Mouse (Mus musculus) 416B (cell line): ENCODE data around the gene Dapp1.

ENCODE experiments used
- DNase-seq: peaks from one replicate; pipeline ENCODE4 v3.0.0; 2011; ENCODE audit warnings: low read depth

Dapp1 gene

DNA sequence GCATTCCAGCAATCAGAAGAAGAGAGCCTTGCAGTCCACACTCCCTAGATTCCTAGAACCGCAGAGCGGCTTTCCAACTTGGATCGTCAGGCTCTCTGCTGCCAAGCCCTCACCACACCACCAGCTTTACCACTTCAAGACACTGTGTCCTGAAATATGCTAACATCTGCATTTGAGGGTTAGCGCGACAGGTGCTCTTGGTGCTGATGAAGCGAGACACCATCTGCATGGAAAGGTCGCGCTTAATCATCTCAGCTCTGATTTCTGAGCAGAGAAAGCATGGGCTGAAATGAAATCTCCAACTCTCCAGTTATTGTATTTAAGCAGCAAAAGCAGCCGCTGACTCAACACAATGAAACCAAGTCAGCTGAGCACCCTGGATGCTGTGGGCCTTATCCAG, 8.1 kb upstream of the Dapp1 start:
- no peak for DNase-seq

DNA sequence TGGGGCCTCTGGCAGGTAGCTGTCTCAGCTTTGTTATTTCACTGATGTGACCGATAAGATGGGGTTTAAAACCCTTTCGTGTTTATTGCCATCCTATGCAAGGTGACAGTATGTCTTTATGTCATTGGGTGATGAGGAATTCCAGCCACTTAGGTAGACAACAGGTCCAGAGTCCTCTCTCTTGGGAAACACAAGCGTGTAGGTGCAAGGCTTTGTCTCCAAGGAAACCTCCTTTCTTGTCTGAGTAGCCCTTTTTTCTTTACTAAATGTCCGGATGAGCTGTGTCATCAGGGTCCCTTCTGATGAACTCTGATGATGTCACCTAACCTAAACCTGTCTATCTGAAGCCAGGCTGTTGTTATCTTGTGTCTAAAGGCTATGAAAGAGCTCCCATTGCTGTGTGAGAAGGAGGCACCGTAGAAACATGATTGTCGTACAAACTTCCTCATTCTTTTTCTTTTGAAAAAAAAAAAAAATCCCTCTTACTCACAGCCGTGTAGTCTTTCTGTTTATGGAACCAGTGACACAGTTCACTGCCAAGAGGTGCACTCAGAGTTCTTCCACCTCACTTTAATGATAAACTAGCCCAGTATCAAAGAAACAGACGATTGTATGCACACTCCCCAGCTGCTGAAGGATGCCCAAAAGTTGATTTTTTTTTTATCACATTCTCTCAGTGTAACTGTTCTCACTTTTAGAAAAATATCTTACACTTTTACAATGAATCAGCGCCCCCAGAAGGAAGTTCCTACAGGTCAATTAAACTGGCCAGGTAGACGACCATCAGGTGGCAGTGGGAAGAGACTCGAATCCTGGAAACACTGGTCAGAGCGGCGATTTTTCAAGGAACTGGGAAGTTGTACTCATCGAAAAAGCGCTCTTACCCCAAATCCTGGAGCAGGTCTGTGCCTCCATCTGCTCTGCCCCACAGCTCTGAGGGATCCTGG, 637 bp downstream of the Dapp1 start:
- DNase-seq: peak; percentile 75

DNA sequence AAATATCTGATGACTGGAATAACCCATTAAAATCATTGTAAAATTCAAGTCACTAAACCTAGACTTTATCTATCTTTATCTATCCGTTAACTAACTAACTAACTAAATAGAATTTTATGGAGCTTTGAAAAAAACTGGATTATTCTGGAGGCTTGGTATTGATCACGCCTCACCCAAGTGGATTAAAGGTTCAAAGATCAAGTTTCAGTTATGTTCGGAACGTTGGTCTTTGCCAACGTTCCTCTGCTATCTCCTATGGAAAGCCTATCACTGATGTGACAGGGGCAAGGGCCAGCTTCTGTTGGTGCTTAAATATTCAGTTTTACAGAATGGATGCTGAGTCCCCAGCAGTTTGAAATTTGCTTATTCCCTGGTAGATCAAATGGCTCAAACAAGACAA, 3.1 kb downstream of the Dapp1 start:
- no peak for DNase-seq

DNA sequence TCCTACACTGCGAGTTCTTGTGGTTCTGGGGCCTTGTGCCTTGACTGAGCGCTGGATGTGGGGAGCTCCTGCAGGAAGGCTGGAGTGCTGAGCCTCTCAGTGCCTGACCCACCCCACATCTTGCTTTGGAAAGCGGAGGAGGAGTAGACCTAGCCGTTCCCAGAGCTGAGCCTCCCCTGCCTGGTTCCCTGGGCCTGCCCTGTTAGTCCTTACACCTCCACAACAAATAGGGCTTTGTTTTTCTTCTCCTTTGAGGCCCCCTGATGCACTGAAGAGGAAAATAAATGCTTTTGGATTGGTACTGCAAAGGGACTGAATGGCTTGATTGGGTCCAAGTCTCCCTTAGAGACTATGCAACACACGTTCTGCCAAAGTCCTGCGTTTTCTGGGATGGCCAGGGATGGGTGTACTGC, 3.7 kb downstream of the Dapp1 start:
- DNase-seq: no peak

- DNase-seq: peak; percentile 28
These were observed 4.3 kb downstream of the Dapp1 start for GRCm38 (mm10) chr3:137976943-137977628.

DNA sequence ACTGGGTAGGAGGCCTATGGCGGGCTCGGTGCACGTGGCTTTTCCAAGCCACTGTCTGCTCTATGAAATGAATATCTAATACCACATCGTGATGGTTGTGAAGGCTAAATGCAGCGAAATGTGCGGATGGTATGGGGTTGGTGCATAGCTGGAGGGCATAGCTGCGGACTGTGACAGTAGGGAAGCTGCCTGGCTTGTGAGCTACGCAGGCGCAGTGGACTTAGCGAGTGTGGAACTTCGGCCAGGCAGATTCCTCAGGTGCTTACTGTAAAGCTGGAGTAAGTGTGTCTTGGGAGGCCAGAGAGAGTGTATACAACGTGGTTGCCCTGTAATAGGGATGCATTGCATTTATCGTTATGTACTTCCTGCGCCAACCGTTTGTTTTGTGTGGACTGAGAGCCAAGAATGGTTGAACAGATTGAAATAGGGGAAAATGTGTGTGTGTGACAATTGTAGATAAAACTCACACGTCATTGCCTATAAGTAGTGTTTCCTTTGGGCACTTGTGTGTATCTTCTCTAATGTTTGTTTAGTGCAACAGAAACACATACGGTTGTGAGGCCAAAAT, 5.4 kb downstream of the Dapp1 start:
- peak; percentile 23 for DNase-seq

DNA sequence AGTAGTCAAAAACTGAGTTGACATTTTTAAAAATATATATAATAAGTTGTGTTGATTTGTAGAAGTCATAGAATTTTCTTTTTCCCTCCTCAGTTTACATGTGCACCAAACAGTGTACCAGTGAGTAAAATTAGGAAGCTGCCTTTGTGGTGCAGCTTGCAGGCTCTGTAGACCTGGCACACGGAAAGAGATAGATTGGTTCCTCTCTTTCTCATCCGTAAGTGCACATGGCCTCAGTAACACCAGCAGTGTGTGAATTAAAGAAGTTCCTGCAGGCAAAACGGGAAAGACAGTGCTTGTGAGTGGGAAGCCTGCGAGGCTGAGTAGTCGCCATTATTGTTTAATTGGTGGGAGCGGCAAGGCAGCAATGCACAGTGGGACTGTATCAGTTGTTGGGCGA, 5.9 kb downstream of the Dapp1 start:
- DNase-seq: no peak

DNA sequence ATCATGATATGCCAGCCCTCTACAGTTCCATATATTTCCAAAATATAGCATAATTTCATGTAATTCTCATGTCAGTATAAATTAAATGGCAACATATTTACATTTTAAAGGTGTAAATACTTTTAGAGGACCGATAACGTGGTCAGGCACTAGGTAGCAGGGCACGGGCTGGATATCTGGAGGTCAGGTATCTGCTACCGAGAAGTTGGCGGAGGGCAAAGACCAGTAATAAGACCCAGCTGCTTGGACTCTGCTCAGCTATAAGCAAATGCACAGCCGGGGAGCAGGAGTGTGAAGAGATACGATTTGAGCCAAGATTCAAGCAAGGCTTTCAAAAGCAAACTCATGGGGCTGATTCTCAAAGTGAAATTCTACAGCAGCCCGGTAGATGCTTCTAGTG, 7.0 kb downstream of the Dapp1 start:
- DNase-seq: no peak

DNA sequence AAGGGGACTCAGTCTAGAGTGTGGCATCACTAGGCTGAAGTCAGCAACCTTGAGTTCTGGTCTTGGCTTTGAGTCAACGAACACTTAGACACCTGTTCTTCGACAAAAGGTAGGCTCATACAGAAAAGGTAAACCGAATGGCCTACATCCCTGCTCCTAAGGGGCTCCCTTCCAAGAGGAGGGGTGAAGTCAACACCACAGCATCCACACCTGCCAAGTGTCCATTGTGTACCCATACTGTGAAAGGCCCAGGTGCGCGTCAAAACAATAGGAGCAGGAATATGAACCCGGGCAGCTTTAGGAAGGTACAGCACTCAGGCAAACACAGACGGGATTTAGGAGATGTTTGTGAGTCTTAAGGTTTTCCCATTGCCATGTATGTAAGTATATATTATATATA, 8.4 kb downstream of the Dapp1 start:
- no peak for DNase-seq

DNA sequence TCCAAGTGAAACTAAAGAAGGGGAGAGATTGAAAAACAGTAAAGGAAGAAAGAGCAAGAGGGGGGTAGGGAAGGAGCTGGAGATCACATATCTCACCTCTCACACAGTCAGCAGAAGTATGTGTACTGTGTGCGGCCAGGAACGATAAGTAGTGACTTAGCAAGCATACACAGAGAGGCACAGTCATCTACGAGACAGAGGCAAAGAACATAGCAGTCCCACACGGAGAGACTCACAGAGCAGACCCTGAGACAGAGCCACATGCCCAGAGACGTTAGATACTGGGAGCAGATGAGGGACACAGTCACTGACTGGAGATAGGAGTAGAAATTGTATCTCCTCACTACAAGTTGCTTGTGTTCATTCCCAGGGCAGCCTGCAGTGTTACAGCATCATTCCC, 9.1 kb downstream of the Dapp1 start:
- no peak for DNase-seq

- DNase-seq: peak; percentile 46
These were observed 11.4 kb downstream of the Dapp1 start for GRCm38 (mm10) chr3:137969951-137970350.

GRCm38 (mm10) chr3:137968820-137969486, 12.4 kb downstream of the Dapp1 start:
- peak; percentile 99 for DNase-seq

GRCm38 (mm10) chr3:137968105-137968819, 13.1 kb downstream of the Dapp1 start:
- no peak for DNase-seq

- DNase-seq: peak; percentile 24
These were observed 17.3 kb downstream of the Dapp1 start for GRCm38 (mm10) chr3:137964014-137964413.

DNA sequence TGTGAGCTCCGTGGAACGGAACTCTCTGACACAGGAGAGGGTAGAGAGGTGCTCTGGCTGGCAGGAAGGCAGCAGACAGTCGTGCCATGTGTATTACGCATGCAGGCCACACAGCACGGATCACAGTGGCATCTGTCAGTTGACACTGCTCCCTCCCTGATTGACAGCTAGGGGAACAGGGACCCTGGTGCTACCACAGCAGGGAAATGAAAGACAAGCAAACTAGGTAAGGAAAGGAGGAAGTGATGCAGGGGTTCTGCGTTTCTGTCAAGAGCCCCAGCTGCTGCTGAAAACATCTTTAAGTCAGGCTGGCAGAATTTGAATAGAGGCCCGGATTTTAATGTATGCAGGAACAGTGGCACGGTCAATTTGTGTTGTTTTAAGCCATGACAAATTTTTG, 17.8 kb downstream of the Dapp1 start:
- DNase-seq: no peak

DNA sequence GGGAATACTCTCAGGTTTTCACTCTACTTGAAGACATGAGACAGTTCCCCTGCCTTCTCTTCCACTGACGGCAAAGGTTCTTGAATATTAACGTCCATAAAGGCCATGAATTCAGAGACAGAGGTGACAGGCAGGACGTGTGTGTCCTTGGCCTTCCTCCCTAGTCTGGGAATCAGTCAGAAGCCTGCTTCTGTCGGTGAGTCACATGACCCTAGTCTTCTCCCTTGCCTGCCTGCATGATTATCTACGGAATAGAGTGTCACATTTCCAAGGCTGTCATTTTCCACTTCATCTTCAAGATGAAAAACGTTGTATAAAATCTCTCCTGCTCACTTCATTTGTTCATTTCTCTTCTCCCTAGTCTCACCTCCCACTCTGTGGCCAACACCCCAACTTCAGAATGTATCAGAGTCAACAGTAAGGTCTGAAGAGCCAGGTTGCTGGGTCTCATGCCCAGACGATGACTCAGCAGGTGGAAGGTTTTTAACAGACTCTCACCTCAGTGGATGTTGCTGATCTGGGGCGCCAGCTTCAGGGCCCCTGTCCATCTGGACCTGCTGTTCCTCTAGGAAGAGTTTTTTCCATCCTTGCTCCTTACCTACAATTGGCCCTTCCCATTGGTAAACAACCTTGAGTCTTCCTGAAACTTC, 19.5 kb downstream of the Dapp1 start:
- DNase-seq: no peak

- peak; percentile 62 for DNase-seq
These were observed 21.9 kb downstream of the Dapp1 start for GRCm38 (mm10) chr3:137959456-137959855.

DNA sequence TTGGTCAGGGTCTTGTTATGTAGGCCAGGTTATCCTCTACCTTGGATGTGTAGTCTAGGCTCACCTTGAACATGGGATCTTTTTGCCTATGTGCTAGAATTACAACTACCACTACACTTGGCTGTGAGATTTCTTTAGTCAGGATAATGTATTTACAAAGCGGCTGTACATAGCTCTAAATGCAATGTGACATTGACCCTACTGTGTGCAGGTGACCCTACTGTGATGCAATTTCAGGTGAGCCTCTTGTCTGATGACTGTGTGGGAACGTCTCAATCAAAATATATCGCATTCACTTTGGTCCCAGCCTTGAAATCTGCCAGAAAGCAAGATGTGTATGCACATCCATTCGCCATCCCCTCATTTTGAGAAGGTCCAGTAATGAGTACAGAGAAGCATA, 23.0 kb downstream of the Dapp1 start:
- no peak for DNase-seq

- DNase-seq: peak; percentile 94
These were observed 23.5 kb downstream of the Dapp1 start for GRCm38 (mm10) chr3:137957864-137958263.

DNA sequence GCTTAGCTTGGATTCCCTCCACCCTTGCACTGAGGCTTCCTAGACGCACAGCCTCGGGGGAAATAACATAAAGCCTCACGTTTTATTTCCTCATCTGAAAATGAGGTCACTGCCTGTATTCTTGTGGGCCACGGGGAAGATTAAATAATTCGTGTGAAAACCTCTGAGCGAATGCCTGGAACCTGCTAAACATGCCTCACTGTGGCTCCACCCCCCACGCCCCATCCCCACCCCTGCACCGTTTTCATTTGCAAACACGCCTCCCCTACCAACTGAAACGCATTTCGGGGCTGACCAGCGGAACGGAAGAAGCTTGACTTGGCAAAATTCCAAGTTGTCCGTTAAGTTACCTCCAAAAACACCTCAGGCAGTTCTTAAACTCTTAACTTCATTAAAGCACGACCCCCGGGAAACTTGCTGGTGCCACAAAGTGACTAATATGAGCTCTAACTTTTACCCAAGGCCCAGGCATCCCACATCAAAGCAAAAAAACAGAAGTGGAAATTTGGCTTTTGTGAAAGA, 25.7 kb downstream of the Dapp1 start:
- DNase-seq: peak; percentile 81
